Mouse (Mus musculus) heart, embryonic 16.5 days (tissue): Measurements from ENCODE around the gene Pip5kl1. TPM values are rescaled to one million over a fixed set of nuclear protein-coding genes. Genes with fewer than 3 reads are reported as not detected.

Experiments used
- ATAC-seq: fragments of 200-750 bp; cut with Nextera tagmentation; replicated peaks from 2 replicates; pipeline ENCODE4 v1.8.0; 2017; ENCODE audit warnings: moderate number of reproducible peaks; ENCODE audit not compliant: insufficient read depth, low FRiP score; ENCODE audit errors: extremely low read depth
- H3K27ac ChIP-seq: fragments of 300-500 bp; sonication (generic); 2 replicates; pipeline ENCODE4 v1.5.1; 2014; ENCODE audit warnings: mild to moderate bottlenecking, low read length, control low read depth, moderate library complexity
- H3K27me3 ChIP-seq: fragments of 300-500 bp; sonication (generic); 2 replicates; pipeline ENCODE4 v1.6.1; 2014; ENCODE audit warnings: low read length, mixed read lengths; ENCODE audit not compliant: control insufficient read depth, insufficient read depth
- H3K36me3 ChIP-seq: fragments of 300-500 bp; sonication (generic); 2 replicates; pipeline ENCODE4 v1.6.1; 2014; ENCODE audit not compliant: control insufficient read depth, insufficient read depth
- H3K4me1 ChIP-seq: fragments of 300-500 bp; sonication (generic); 2 replicates; pipeline ENCODE4 v1.6.1; 2014; ENCODE audit warnings: low read length, mixed read lengths; ENCODE audit not compliant: control insufficient read depth, insufficient read depth
- H3K4me2 ChIP-seq: fragments of 300-500 bp; sonication (generic); 2 replicates; pipeline ENCODE4 v1.6.1; 2014; ENCODE audit warnings: low read depth, mild to moderate bottlenecking, control low read depth, low read length
- H3K4me3 ChIP-seq: fragments of 300-500 bp; sonication (generic); 2 replicates; pipeline ENCODE4 v1.5.1; 2014; ENCODE audit warnings: mild to moderate bottlenecking, control low read depth, low read length
- H3K9ac ChIP-seq: fragments of 300-500 bp; sonication (generic); 2 replicates; pipeline ENCODE4 v1.6.1; 2014; ENCODE audit warnings: low read length, control low read depth
- H3K9me3 ChIP-seq: fragments of 300-500 bp; sonication (generic); replicated peaks from 2 replicates; pipeline ENCODE4 v1.6.1; 2016; ENCODE audit warnings: low read length; ENCODE audit not compliant: control insufficient read depth
- WGBS: fragments of 180-500 bp; shearing (Covaris S2); extraction: QIAGEN DNeasy Blood & Tissue Kit; methylation state at CpG from one replicate; pipeline ENCODE4 v1.1.7; 2014; 5-methylcytosine and 5-hydroxymethylcytosine counted together
- polyA plus RNA-seq: library from polyadenylated mRNA; unstranded; fragments of >200 nt; fragmentation: Nextera tagmentation; extraction: Ambion mirVana; gene quantifications from 2 replicates; pipeline ENCODE4 v1.2.1, GENCODE M21; 2015

Gene Pip5kl1
- polyA plus RNA-seq, 1 experiment from 2014 or later, result 0.16 TPM

DNA sequence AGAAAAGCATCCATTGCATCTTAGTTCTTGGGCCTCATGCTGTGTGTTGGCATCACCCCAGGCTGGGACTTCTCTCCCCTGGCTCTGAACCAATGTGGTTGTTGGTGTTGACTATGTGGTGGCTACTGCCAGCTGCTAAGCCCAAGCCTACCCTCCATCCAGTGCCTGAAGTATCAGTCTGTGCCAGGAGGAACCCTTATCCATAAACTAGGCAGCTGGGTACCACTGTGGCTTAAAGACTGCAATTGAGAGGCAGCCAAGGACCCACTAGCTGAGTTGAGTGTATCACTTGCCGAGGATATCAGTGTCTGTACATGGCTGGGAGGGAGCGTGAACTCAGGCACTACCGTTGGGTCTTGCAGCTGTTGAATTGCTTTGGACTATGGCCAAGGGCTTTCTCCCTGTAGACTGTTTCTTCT, 31.6 kb upstream of the Pip5kl1 start:
- no peak overlapping the region for H3K4me3 ChIP-seq
- no peak overlapping the region for H3K9ac ChIP-seq
- 20% methylated on average over 3 of the region's 3 CpGs for WGBS
- H3K4me1 ChIP-seq, result peaks cover 53% of the 10 kb centered on the region
- no peaks in the 10 kb centered on the region for H3K27me3 ChIP-seq
- no peak overlapping the region for H3K27ac ChIP-seq
- ATAC-seq, result no peak
- no peaks in the 10 kb centered on the region for H3K36me3 ChIP-seq
- H3K4me2 ChIP-seq, result 0 out of 2 replicates have a peak overlapping the region, but pooled peaks have one; percentile 3
- H3K9me3 ChIP-seq, result no peaks in the 10 kb centered on the region

- Histone ChIP-seq H3K4me2 (no peak overlapping the region), H3K9ac (no peak overlapping the region), H3K27ac (no peak overlapping the region), H3K4me3 (no peak overlapping the region), H3K36me3 (no peaks in the 10 kb centered on the region), H3K4me1 (peaks cover 44% of the 10 kb centered on the region), H3K27me3 (no peaks in the 10 kb centered on the region), H3K9me3 (no peaks in the 10 kb centered on the region)
- ATAC-seq, result no peak
- WGBS, result 88% methylated on average over 1 of the region's 1 CpGs
Measured at GRCm38 (mm10) chr2:32546951-32547350, 27.6 kb upstream of the Pip5kl1 start.

DNA sequence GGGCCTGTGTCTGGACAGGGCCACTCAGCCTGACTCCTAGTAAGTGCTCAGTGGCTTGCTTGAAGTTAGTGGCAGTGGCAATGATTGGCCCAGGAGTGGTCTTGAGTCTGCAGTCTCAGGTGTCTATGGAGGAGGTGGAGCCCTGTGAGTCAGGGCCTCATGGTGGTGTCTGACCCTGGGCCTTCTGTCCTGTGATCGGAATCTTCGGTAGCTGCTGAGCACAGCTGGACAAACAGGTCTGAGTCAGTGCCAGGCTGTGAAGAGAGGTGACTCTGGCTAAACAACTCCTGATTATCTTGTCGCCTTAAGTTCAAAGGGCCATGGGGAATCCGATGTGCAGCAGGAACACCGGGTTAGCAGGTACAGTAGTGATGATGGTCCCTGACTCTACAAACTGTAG, 27.2 kb upstream of the Pip5kl1 start:
- H3K9me3 ChIP-seq, result no peaks in the 10 kb centered on the region
- peaks cover 41% of the 10 kb centered on the region for H3K4me1 ChIP-seq
- H3K27me3 ChIP-seq, result no peaks in the 10 kb centered on the region
- no peak overlapping the region for H3K9ac ChIP-seq
- no peak for ATAC-seq
- no peak overlapping the region; the same call in 1 of the 2 replicates for H3K27ac ChIP-seq
- 74% methylated on average over 5 of the region's 5 CpGs for WGBS
- H3K4me2 ChIP-seq, result no peak overlapping the region
- H3K36me3 ChIP-seq, result no peaks in the 10 kb centered on the region
- H3K4me3 ChIP-seq, result no peak overlapping the region

GRCm38 (mm10) chr2:32547964-32548739, 26.4 kb upstream of the Pip5kl1 start:
- no peak overlapping the region for H3K4me3 ChIP-seq
- no peaks in the 10 kb centered on the region for H3K36me3 ChIP-seq
- H3K9ac ChIP-seq, result no peak overlapping the region
- no peaks in the 10 kb centered on the region for H3K9me3 ChIP-seq
- 81% methylated on average over 7 of the region's 7 CpGs for WGBS
- H3K27me3 ChIP-seq, result no peaks in the 10 kb centered on the region
- no peak overlapping the region for H3K4me2 ChIP-seq
- peaks cover 33% of the 10 kb centered on the region for H3K4me1 ChIP-seq
- ATAC-seq, result no peak
- H3K27ac ChIP-seq, result peak overlapping the region; percentile 9; the same call in 1 of the 2 replicates

DNA sequence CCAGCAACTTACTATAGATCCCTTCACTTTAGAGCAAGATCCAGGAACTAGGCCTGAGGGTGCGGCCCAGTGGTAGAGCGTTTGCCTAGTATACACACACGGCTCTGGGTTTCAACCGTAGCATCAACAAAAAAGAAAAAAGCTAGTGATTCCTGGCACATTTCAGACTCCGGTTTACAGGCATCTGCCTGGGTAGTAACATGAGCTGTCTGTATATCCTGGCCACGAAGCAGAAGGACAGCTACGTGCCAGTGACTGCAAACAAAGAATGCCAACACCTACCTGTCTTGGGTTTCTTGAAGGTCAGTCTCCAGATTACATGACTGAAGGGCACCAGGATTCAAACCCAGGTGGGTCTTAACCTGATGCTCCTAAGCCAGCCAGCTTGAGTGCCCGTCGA, 25.4 kb upstream of the Pip5kl1 start:
- Histone ChIP-seq H3K27me3 (no peaks in the 10 kb centered on the region), H3K4me3 (no peak overlapping the region), H3K9me3 (no peaks in the 10 kb centered on the region), H3K4me2 (no peak overlapping the region), H3K27ac (peak overlapping the region; percentile 54), H3K9ac (no peak overlapping the region), H3K4me1 (peaks cover 29% of the 10 kb centered on the region), H3K36me3 (no peaks in the 10 kb centered on the region)
- ATAC-seq, result no peak
- 81% methylated on average over 9 of the region's 9 CpGs for WGBS

DNA sequence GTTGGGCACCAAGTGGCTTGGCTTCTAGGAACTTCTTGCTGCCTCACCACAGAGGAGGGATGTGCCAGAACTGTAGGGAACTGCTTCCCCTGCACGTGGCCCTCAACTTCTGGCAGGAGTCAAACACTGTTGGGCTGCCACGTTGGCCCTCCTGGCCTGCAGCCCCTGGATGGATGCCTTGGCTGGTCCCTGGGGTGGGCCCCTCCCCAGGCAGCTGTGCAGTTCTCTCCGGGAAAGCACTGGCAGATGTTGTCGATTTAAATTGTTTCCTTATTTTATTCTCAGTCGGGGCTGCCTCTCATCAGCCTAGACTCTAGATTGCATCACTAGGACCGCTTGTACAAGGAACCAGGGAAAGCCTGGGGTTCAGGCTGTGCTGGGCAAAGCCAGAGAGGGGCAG, 24.8 kb upstream of the Pip5kl1 start:
- Histone ChIP-seq H3K27me3 (no peaks in the 10 kb centered on the region), H3K4me3 (no peak overlapping the region), H3K4me2 (no peak overlapping the region; the same call in 1 of the 2 replicates), H3K9me3 (no peaks in the 10 kb centered on the region), H3K36me3 (no peaks in the 10 kb centered on the region), H3K4me1 (peaks cover 29% of the 10 kb centered on the region), H3K9ac (no peak overlapping the region), H3K27ac (peak overlapping the region; percentile 54)
- 34% methylated on average over 6 of the region's 6 CpGs for WGBS
- ATAC-seq, result peak; percentile 69; the same call in 1 of the 2 replicates

DNA sequence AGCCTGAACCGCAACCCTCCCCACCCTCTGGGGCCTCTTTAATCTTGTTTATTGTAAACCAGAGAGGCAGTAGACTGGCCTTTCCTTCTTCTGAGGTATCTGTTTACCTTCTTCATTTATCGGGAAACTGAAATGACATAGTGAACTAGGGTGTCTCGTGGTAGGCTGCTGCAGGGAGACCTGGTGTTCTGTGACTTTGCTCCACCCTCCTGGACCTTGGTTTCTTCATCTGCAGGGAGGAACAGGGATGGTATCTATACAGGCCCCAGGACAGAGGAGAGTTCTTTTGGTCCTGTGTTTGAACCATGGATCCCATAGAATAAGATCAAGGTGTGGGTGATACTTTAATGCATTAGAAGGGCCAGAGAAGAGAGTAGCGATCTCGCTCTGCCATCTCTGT, 23.4 kb upstream of the Pip5kl1 start:
- Histone ChIP-seq H3K36me3 (no peaks in the 10 kb centered on the region), H3K4me3 (no peak overlapping the region), H3K4me1 (peaks cover 31% of the 10 kb centered on the region), H3K4me2 (no peak overlapping the region), H3K9me3 (no peaks in the 10 kb centered on the region), H3K27ac (no peak overlapping the region), H3K9ac (no peak overlapping the region), H3K27me3 (no peaks in the 10 kb centered on the region)
- no peak for ATAC-seq
- WGBS, result 87% methylated on average over 5 of the region's 5 CpGs

DNA sequence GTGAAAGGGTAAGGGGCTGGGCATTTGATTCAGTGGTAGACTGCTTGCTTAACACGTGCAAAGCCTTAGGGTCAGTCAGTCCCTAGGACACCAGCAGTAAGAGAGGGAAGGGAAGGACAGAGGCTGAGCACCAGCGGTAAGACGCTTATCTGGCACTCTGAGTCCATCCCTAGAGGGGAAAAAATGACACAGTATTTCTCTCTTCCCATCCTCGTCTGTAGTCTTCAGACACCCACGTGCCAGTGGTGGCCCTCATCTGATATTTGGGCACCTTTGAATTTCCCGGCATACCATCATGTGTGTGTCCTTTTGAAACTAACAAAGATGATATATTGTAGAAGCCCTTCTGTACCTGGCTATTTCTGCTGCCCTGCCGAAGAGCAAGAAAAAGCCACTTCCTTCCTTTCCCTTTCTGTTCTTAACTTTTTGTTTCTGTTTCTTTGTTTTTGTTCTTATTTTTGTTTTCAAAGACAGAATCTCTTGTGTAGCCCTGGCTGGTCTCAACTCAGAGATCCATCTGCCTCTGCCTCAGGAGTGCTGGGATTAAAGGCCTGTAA, 20.9 kb upstream of the Pip5kl1 start:
- no peak overlapping the region for H3K4me3 ChIP-seq
- no peak overlapping the region for H3K4me2 ChIP-seq
- H3K9me3 ChIP-seq, result no peaks in the 10 kb centered on the region
- H3K4me1 ChIP-seq, result peaks cover 16% of the 10 kb centered on the region
- WGBS, result 57% methylated on average over 7 of the region's 7 CpGs
- H3K27me3 ChIP-seq, result no peaks in the 10 kb centered on the region
- no peak for ATAC-seq
- H3K27ac ChIP-seq, result no peak overlapping the region
- no peak overlapping the region for H3K9ac ChIP-seq
- no peaks in the 10 kb centered on the region for H3K36me3 ChIP-seq

- H3K4me1 ChIP-seq, result peaks cover 2% of the 10 kb centered on the region; the same call in 1 of the 2 replicates
- ATAC-seq, result no peak
- WGBS, result 43% methylated on average over 4 of the region's 4 CpGs
- no peaks in the 10 kb centered on the region for H3K27me3 ChIP-seq
- no peak overlapping the region for H3K4me3 ChIP-seq
- H3K9ac ChIP-seq, result peak overlapping the region; percentile 3; the same call in 1 of the 2 replicates
- no peak overlapping the region for H3K4me2 ChIP-seq
- no peaks in the 10 kb centered on the region for H3K9me3 ChIP-seq
- no peaks in the 10 kb centered on the region for H3K36me3 ChIP-seq
- H3K27ac ChIP-seq, result 0 out of 2 replicates have a peak overlapping the region, but pooled peaks have one; percentile 21
Measured at GRCm38 (mm10) chr2:32555484-32555883, 19.1 kb upstream of the Pip5kl1 start.
